Mouse (Mus musculus) myocyte (in vitro differentiated cells): ENCODE results near the gene Arhgef12.

Source experiments
- MYOD1 ChIP-seq, 3 experiments: IDR thresholded peaks; one replicate each; pipeline ENCODE4 v1.6.1; 2011; ENCODE audit warnings: control low read depth in 2 of 3, low read depth in 2 of 3, mild to moderate bottlenecking in 2 of 3, moderate library complexity in 1 of 3; ENCODE audit not compliant: insufficient read length in 2 of 3, control insufficient read depth in 1 of 3
- SRF ChIP-seq: IDR thresholded peaks from one replicate; pipeline ENCODE4 v1.6.1; 2011; ENCODE audit warnings: low read depth; ENCODE audit not compliant: control insufficient read depth, insufficient read length

DNA sequence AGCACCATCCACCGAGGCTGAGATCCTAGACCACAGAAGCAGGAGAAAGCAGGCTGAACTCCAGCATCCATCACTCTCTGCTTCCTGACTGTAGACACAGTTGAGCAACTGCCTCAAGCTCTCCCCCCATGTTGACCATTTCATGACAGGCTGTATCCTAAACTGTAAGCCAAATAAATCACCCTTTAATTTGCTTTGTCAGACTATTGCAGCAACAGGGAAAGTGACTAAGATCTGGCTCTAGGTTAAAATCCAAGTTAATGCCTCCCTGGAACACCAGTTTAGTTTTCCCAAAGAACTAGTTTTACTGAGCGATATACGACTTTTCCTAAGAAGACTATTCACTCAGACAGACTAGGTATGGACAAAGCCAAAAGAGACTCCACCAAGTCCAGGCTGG, 28.3 kb downstream of the Arhgef12 start:
- TF ChIP-seq MYOD1 (IDR thresholded peaks at IDR 0.05; ENCODE audit: control insufficient read depth in 1 of 3, insufficient read length in 2 of 3, low read depth in 2 of 3) = no peak
- no peak for TF ChIP-seq SRF
